Mouse (Mus musculus): ENCODE measurements around the gene Cmss1.

- no peak for TF ChIP-seq CTCF (IDR thresholded peaks at IDR 0.05; ENCODE audit: low read depth, low read length)
- no peak for TF ChIP-seq POLR2A (IDR thresholded peaks at IDR 0.05; ENCODE audit: insufficient read depth, low read length)
Observed at GRCm38 (mm10) chr16:57502230-57502629, 104.4 kb downstream of the Cmss1 start.

Data from ES-Bruce4 (cell line).